Mouse (Mus musculus) WW6 (cell line): ENCODE measurements around the gene Cetn4.
A peak's percentile ranks its signal among the peaks of the same experiment; 100 is the strongest.

Experiments used
- DNase-seq: peaks from one replicate; pipeline ENCODE4 v3.0.0-alpha.2; 2013; ENCODE audit warnings: low read depth, low spot score

Gene Cetn4

GRCm38 (mm10) chr3:37302685-37303084 lies 9.8 kb downstream of the Cetn4 start:
- peak; percentile 43 for DNase-seq

GRCm38 (mm10) chr3:37299470-37299869 lies 13.0 kb downstream of the Cetn4 start:
- no peak for DNase-seq

GRCm38 (mm10) chr3:37292654-37293053 lies 19.9 kb downstream of the Cetn4 start:
- DNase-seq: no peak

GRCm38 (mm10) chr3:37291929-37292328 lies 20.6 kb downstream of the Cetn4 start:
- no peak for DNase-seq

GRCm38 (mm10) chr3:37290881-37291541 lies 21.5 kb downstream of the Cetn4 start:
- DNase-seq: no peak

GRCm38 (mm10) chr3:37289237-37289636 lies 23.3 kb downstream of the Cetn4 start:
- no peak for DNase-seq

GRCm38 (mm10) chr3:37283234-37283633 lies 29.3 kb downstream of the Cetn4 start:
- DNase-seq: no peak

GRCm38 (mm10) chr3:37282299-37282922 lies 30.1 kb downstream of the Cetn4 start:
- DNase-seq: no peak

- no peak for DNase-seq
Measured at GRCm38 (mm10) chr3:37280871-37281270, 31.6 kb downstream of the Cetn4 start.

GRCm38 (mm10) chr3:37280221-37280620 lies 32.3 kb downstream of the Cetn4 start:
- no peak for DNase-seq

- DNase-seq: no peak
Measured at GRCm38 (mm10) chr3:37274661-37275060, 37.8 kb downstream of the Cetn4 start.

GRCm38 (mm10) chr3:37273092-37273491 lies 39.4 kb downstream of the Cetn4 start:
- no peak for DNase-seq

GRCm38 (mm10) chr3:37271209-37271608 lies 41.3 kb downstream of the Cetn4 start:
- no peak for DNase-seq

- DNase-seq: no peak
Measured at GRCm38 (mm10) chr3:37269926-37270325, 42.6 kb downstream of the Cetn4 start.

GRCm38 (mm10) chr3:37268338-37268737 lies 44.2 kb downstream of the Cetn4 start:
- DNase-seq: no peak

- DNase-seq: no peak
Measured at GRCm38 (mm10) chr3:37259331-37259999, 53.0 kb downstream of the Cetn4 start.

- DNase-seq: no peak
Measured at GRCm38 (mm10) chr3:37257776-37258175, 54.7 kb downstream of the Cetn4 start.
